Mouse (Mus musculus) left cerebral cortex, adult 11 months (tissue): ENCODE measurements around the gene Galns.

Experiments used
- DNase-seq: peaks from one replicate; pipeline ENCODE4 v3.0.0; 2022; ENCODE audit warnings: low spot score

Gene Galns

GRCm38 (mm10) chr8:122611295-122612133, at the start of gene Galns, which contains the start of gene Trappc2l:
Galns (minus strand) TSS chr8:122611463.
Trappc2l (plus strand) TSS chr8:122611640.
- DNase-seq, result peak; percentile 94

- DNase-seq, result no peak
Observed at GRCm38 (mm10) chr8:122660022-122660421, 48.8 kb upstream of the Galns start.

DNA sequence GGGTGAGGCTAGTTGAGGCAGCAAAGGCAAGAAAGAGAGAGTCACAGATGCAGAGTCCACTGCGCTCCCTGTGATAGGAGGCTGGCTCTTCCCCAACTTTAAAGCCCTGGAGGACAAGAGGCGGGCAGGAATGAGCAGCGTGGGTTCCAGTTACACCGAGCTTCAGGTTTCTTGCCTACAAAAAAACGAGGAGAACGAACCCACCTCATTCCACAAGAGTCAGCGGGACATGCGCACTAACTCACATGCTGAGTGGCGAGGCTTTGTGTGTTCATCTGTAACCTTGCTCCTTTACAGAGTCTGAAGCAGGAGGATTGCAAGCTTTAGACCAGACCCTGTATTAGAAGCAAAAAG, 47.5 kb upstream of the Galns start:
- DNase-seq, result no peak

GRCm38 (mm10) chr8:122658149-122658806, 47.0 kb upstream of the Galns start:
- no peak for DNase-seq

DNA sequence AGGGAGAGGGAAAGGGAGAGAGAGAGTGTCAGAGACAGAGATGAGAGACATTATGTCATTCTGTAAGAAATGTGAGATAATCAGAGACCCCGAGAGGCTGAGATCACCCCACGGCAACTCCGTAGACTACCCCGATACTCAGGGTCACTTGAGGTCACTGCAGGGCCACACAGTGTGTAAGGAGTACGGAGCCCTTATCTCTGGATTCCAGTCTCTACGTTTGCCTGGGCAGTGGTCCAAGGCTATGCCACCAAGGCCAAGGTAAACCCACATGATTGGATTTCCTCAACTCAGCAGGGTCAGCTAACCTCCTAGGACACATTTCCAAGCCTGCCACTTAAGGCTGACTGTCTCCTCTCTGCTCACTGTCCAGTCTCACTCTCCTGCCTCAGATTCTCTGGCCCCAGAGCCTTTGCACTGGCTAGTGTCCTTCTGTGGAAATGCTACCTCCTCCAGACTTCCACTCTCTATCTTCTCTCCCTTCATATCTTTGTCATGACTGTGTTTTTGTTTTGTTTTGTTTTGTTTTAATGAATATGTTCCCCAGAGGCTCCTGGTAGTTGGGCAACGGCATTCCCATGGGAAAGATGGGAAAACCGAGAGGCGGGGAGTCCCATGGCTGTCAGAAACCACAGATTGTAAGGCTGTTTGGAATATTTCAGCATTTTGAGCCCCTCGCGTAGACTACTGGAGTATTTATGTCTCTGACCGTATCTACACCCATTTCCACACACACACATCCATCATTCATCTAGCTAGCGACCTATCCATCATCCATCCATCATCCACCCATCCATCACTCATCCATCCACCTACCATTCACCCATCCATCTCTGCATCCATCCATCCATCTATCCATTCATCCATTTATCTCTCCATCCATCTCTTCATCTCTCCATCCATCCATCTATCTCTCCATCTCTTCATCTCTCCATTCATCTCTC, 45.1 kb upstream of the Galns start:
- no peak for DNase-seq

DNA sequence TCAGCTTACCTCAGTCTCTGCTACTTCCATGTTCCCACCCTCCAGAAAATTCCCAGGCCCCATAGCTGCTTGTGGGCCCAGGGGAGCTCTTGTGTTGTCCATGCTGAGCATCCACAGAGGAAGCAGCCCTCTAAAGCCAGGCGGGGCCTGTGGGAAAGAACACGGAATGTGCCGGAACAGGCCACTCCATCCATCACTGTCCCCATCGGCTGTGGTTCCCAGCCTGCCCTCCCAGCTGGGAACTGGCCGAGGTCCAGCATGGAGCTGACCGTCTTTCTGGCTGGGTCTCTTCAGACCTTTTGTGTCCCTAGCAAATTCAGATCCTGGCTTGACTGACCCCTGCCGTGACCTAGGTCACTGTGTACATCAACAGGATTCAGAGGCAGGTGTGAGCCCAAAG, 43.5 kb upstream of the Galns start:
- no peak for DNase-seq

GRCm38 (mm10) chr8:122652643-122653042, 41.4 kb upstream of the Galns start:
- DNase-seq, result no peak

- DNase-seq, result no peak
Observed at GRCm38 (mm10) chr8:122651326-122651921, 40.2 kb upstream of the Galns start.

- no peak for DNase-seq
Observed at GRCm38 (mm10) chr8:122648192-122648970, 37.1 kb upstream of the Galns start.

GRCm38 (mm10) chr8:122646337-122646736, 35.1 kb upstream of the Galns start:
- no peak for DNase-seq

GRCm38 (mm10) chr8:122644175-122644954, 33.1 kb upstream of the Galns start:
- DNase-seq, result no peak

GRCm38 (mm10) chr8:122642071-122642470, 30.8 kb upstream of the Galns start:
- no peak for DNase-seq

GRCm38 (mm10) chr8:122641406-122641805, 30.1 kb upstream of the Galns start:
- DNase-seq, result peak; percentile 61

GRCm38 (mm10) chr8:122640825-122641224, 29.6 kb upstream of the Galns start:
- DNase-seq, result no peak

DNA sequence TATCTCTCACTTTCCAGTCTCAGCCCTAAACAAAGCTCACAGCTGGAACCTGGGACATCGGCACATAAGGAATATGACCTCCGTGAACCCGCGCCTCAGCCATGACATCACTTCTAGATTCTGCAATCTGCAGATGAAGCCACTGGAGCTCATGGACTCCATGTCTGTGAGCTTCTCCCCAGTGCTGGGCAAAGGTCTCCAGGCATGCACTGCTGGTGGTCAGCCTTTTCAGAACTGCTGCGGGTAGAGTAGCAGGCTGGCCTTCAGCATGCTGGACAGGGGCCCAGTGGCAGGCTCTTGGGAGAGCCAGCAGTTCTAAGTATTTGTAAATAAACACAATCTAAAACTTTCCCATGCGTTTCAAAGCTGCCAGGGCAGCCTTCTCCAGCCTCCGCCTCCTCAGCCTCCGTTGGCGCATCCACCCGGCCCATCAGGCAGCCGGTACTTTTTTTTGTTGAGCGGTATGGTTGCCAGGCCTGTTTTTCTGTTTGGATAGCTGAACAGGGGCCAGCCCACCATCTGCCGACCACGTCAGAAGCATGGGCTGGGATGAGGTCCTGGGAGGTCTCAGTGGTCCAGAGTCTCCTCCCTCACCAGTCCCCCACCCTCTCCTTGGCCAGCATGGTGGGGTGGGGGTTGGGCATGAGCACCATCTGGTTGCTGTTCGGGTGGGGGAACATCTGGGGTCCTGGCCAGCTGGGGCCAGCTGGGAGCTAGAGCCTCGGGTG, 28.4 kb upstream of the Galns start:
- no peak for DNase-seq

GRCm38 (mm10) chr8:122638601-122639000, 27.3 kb upstream of the Galns start:
- no peak for DNase-seq

- DNase-seq, result no peak
Observed at GRCm38 (mm10) chr8:122637230-122637629, 26.0 kb upstream of the Galns start.

GRCm38 (mm10) chr8:122636803-122637175, 25.5 kb upstream of the Galns start:
- DNase-seq, result no peak
